In genomic region chr17:88398090-88398489, GRCm38 (mm10) we compare ENCODE assay signal across 26 mouse cellular contexts. TPM values are rescaled to one million over a fixed set of nuclear protein-coding genes. Genes with fewer than 3 reads are reported as not detected.
DNase-seq lines count a peak whose midpoint lies in the region; ATAC-seq and TF ChIP-seq lines count a peak whose summit lies in the region.
"Had no signal": no experiment of that assay in that cellular context is flagged by ENCODE, and none has a peak within 500 bp of the region (broad histone marks: within the 10 kb centered on the region; RNA-seq: fewer than 3 reads in every experiment).

No protein-coding gene starts in this region.

- no peak for TF ChIP-seq CTCF in stomach, postnatal 0 days (IDR thresholded peaks at IDR 0.05; ENCODE audit: low read depth)

- intact Hi-C loops in heart, postnatal 14 days (cut with DNase I), result no loop called here

- peaks cover 5% of the 10 kb centered on the region; the same call in 1 of the 2 replicates for H3K4me1 ChIP-seq in heart, embryonic 10.5 days
- no peaks in the 10 kb centered on the region; the same call in 1 of the 2 replicates for H3K4me1 ChIP-seq in limb, embryonic 10.5 days
- no peaks in the 10 kb centered on the region for H3K4me1 ChIP-seq in stomach, postnatal 0 days (replicated peaks; ENCODE audit: control insufficient read depth, insufficient read depth)
- H3K4me1 ChIP-seq: embryonic facial prominence, embryonic 10.5 days; embryonic facial prominence, embryonic 13.5 days; heart, embryonic 12.5 days; heart, embryonic 15.5 days had no signal

- H3K27me3 ChIP-seq in heart, embryonic 10.5 days (ENCODE audit: insufficient read depth, poor library complexity, severe bottlenecking), result peaks cover 3% of the 10 kb centered on the region; the same call in 1 of the 2 replicates
- peaks cover 3% of the 10 kb centered on the region for H3K27me3 ChIP-seq in limb, embryonic 10.5 days (ENCODE audit: low read depth, poor library complexity, severe bottlenecking)
- H3K27me3 ChIP-seq in stomach, postnatal 0 days (ENCODE audit: control insufficient read depth, insufficient read depth, low read length), result no peaks in the 10 kb centered on the region
- H3K27me3 ChIP-seq: CH12.LX; forebrain, embryonic 15.5 days; heart, embryonic 12.5 days had no signal

- H3K9me3 ChIP-seq in heart, embryonic 10.5 days, result no peaks in the 10 kb centered on the region
- H3K9me3 ChIP-seq in limb, embryonic 10.5 days (replicated peaks), result no peaks in the 10 kb centered on the region
- H3K9me3 ChIP-seq in stomach, postnatal 0 days (ENCODE audit: control insufficient read depth, low read length), result no peaks in the 10 kb centered on the region
- H3K9me3 ChIP-seq: embryonic facial prominence, embryonic 10.5 days; embryonic facial prominence, embryonic 13.5 days; forebrain, embryonic 12.5 days; forebrain, embryonic 15.5 days; G1E; heart, embryonic 12.5 days; heart, embryonic 15.5 days had no signal

- H3K9ac ChIP-seq in stomach, postnatal 0 days (ENCODE audit: low read length), result no peak overlapping the region
- H3K9ac ChIP-seq: embryonic facial prominence, embryonic 13.5 days; forebrain, embryonic 12.5 days; forebrain, embryonic 15.5 days; heart, embryonic 12.5 days; heart, embryonic 15.5 days; hindbrain, embryonic 14.5 days had no signal

- H3K4me2 ChIP-seq in stomach, postnatal 0 days (replicated peaks; ENCODE audit: low read depth), result no peak overlapping the region
- H3K4me2 ChIP-seq: embryonic facial prominence, embryonic 13.5 days; forebrain, embryonic 12.5 days; forebrain, embryonic 15.5 days; heart, embryonic 12.5 days; heart, embryonic 15.5 days; hindbrain, embryonic 14.5 days had no signal

- H3K36me3 ChIP-seq in heart, embryonic 10.5 days, result no peaks in the 10 kb centered on the region
- no peaks in the 10 kb centered on the region for H3K36me3 ChIP-seq in limb, embryonic 10.5 days
- no peaks in the 10 kb centered on the region for H3K36me3 ChIP-seq in stomach, postnatal 0 days (ENCODE audit: control insufficient read depth, insufficient read depth, low read length)
- H3K36me3 ChIP-seq: embryonic facial prominence, embryonic 10.5 days; embryonic facial prominence, embryonic 13.5 days; forebrain, embryonic 12.5 days; forebrain, embryonic 15.5 days; G1E; heart, embryonic 12.5 days; heart, embryonic 15.5 days had no signal

- 91% methylated on average over 6 of the region's 6 CpGs for WGBS in heart, embryonic 10.5 days
- WGBS in limb, embryonic 10.5 days, result 96% methylated on average over 6 of the region's 6 CpGs
- 85% methylated on average over 6 of the region's 6 CpGs for WGBS in stomach, postnatal 0 days

- H3K27ac ChIP-seq in heart, embryonic 10.5 days, result no peak overlapping the region
- no peak overlapping the region for H3K27ac ChIP-seq in limb, embryonic 10.5 days
- H3K27ac ChIP-seq in stomach, postnatal 0 days (replicated peaks), result no peak overlapping the region
- H3K27ac ChIP-seq: embryonic facial prominence, embryonic 10.5 days; embryonic facial prominence, embryonic 13.5 days; forebrain, embryonic 12.5 days; forebrain, embryonic 15.5 days; heart, embryonic 15.5 days; hindbrain, embryonic 14.5 days had no signal

- DNase-seq in heart, embryonic 10.5 days (ENCODE audit: low spot score), result peak; percentile 42
- no peak for DNase-seq in heart, postnatal 14 days
- peak; percentile 27 for DNase-seq in kidney, adult 9 months
- DNase-seq in kidney, postnatal 14 days, result no peak
- DNase-seq in limb, embryonic 10.5 days (ENCODE audit: low spot score), result peak; percentile 12
- no peak for DNase-seq in Muller cell, postnatal 12 days (ENCODE audit: inconsistent ontology term)
- no peak for DNase-seq in stomach, postnatal 0 days (ENCODE audit: low spot score)
- DNase-seq: adrenal gland, adult 2 months; adrenal gland, postnatal 14 days; B cell, adult 2 months; cerebellum, adult 8-10 months; embryo, embryonic 11 days; gastrocnemius, postnatal 25 days; heart, postnatal 10 days; heart, postnatal 4 days had no signal

- no peak for TF ChIP-seq EP300 in stomach, postnatal 0 days (optimal IDR thresholded peaks at IDR 0.05)

- ATAC-seq in stomach, postnatal 0 days (ENCODE audit: low FRiP score, low TSS enrichment), result no peak
- ATAC-seq: forebrain, embryonic 15.5 days; hindbrain, postnatal 0 days had no signal

- no peak overlapping the region for H3K4me3 ChIP-seq in heart, embryonic 10.5 days
- no peak overlapping the region for H3K4me3 ChIP-seq in limb, embryonic 10.5 days
- H3K4me3 ChIP-seq in stomach, postnatal 0 days (ENCODE audit: low read depth, low read length), result no peak overlapping the region
- H3K4me3 ChIP-seq: embryonic facial prominence, embryonic 10.5 days; embryonic facial prominence, embryonic 13.5 days; erythroblast, embryonic 14.5 days; forebrain, embryonic 12.5 days; forebrain, embryonic 15.5 days; heart, embryonic 12.5 days; heart, embryonic 15.5 days had no signal

RNA-seq across cellular contexts. Expression of gene Foxn2, which starts 42.4 kb away (rescaled TPM):
- 12.7 and 13.5 TPM in 2 replicates for polyA plus RNA-seq in heart, embryonic 10.5 days (2016; fragmentation: Nextera tagmentation; extraction: Ambion mirVana)
- total RNA-seq in heart, postnatal 14 days (2021), result 10 to 100 TPM; 11.9 to 13.5 TPM
- polyA plus RNA-seq in limb, embryonic 10.5 days (2016; fragmentation: Nextera tagmentation; extraction: Ambion mirVana), result 14.3 and 16.2 TPM in 2 replicates
- polyA plus RNA-seq in stomach, postnatal 0 days (2015; fragmentation: Nextera tagmentation; extraction: Ambion mirVana), result 8.2 and 8.6 TPM in 2 replicates

Comparison
In these comparisons a context has a peak if more than half of its experiments do, and no peak if none do; other contexts are left out.
1. DNase-seq: peak in heart, embryonic 10.5 days (single experiment), kidney, adult 9 months (single experiment) and limb, embryonic 10.5 days (single experiment); none in heart, postnatal 14 days (0 of 2), kidney, postnatal 14 days (single experiment), Muller cell, postnatal 12 days (single experiment) and stomach, postnatal 0 days (single experiment).